Mouse (Mus musculus) erythroblast, embryonic 14.5 days (primary cell): ENCODE data around the gene Erbb3. TPM values are rescaled to one million over a fixed set of nuclear protein-coding genes. Genes with fewer than 3 reads are reported as not detected.
A peak's percentile ranks its signal among the peaks of the same experiment; 100 is the strongest.
"Not testable (repeated sequence)": the region's sequence is repeated elsewhere in the genome, so short reads cannot be mapped to it uniquely, and the experiment has no call there.

Experiments used
- H3K27me3 ChIP-seq: 2 replicates; pipeline ENCODE4 v1.6.1; 2012; ENCODE audit warnings: inconsistent platforms; ENCODE audit not compliant: control insufficient read depth
- H3K36me3 ChIP-seq: 2 replicates; pipeline ENCODE4 v1.6.1; 2012; ENCODE audit warnings: mild to moderate bottlenecking, inconsistent platforms; ENCODE audit not compliant: control insufficient read depth
- H3K4me1 ChIP-seq: 2 replicates; pipeline ENCODE4 v1.6.1; 2012; ENCODE audit warnings: inconsistent platforms; ENCODE audit not compliant: control insufficient read depth
- H3K4me3 ChIP-seq: replicated peaks from 2 replicates; pipeline ENCODE3; 2012; ENCODE audit warnings: moderate library complexity, mild to moderate bottlenecking, inconsistent platforms
- H3K9me3 ChIP-seq: 2 replicates; pipeline ENCODE4 v1.6.1; 2012; ENCODE audit warnings: low read length, inconsistent platforms, mixed read lengths; ENCODE audit not compliant: control insufficient read depth
- GATA1 ChIP-seq: IDR thresholded peaks from 2 replicates; pipeline ENCODE4 v1.6.1; 2012; ENCODE audit warnings: low read length, inconsistent platforms, mixed read lengths
- TAL1 ChIP-seq: IDR thresholded peaks from 3 replicates; pipeline ENCODE4 v1.6.1; 2012; ENCODE audit warnings: low read length, inconsistent platforms, mixed read lengths
- polyA plus RNA-seq: library from polyadenylated mRNA; stranded (reverse); fragments of >175 nt; gene quantifications from 2 replicates; pipeline ENCODE4 v1.2.3, GENCODE M21; 2012

Erbb3 gene
- polyA plus RNA-seq, 1 experiment = 0.01 TPM

DNA sequence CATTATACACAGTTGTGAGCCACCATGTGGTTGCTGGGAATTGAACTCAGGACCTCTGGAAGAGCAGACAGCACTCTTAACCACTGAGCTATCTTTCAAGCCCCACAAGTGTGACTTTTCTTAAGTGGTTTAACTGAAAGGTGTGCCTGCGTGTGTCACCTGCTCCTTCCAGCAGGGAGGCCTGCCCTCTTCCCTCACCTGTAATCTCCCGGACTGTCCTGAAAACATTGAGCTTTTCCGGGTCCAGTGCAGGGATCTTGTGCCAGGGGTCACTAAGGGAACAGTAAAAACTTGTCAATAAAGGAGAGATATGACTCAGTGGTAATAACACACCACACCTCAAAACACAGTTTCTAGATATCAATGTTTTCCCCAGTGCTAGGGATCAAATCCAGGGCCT, 10.2 kb downstream of the Erbb3 start:
- Histone ChIP-seq H3K36me3 (peaks cover 4% of the 10 kb centered on the region; the same call in 1 of the 2 replicates), H3K4me3 (no peak overlapping the region), H3K27me3 (peaks cover 27% of the 10 kb centered on the region), H3K9me3 (peaks cover 2% of the 10 kb centered on the region; the same call in 1 of the 2 replicates), H3K4me1 (peaks cover 9% of the 10 kb centered on the region)
- no peak for TF ChIP-seq TAL1
- TF ChIP-seq GATA1 = no peak

DNA sequence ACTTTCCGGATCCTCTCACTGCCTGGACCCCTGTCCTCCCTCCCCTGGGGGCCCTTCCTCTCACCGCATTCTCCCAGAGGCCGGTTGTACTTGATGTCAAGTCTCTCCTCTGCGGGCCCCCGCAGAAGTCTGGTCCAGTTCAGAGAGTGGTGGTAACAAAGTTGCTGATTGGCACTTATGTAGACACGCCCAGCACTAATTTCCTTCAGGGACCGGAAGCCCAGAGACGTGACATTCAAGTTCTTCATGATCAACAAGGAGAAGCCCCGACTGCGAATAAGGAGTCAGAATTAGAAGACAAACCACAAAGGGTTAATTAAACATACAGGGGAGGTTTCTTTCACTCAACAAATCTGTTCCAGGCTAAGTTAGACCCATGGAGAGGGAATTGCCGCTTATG, 11.1 kb downstream of the Erbb3 start:
- H3K4me3 ChIP-seq = no peak overlapping the region
- H3K36me3 ChIP-seq = peaks cover 4% of the 10 kb centered on the region; the same call in 1 of the 2 replicates
- TF ChIP-seq GATA1 (no peak), TAL1 (no peak)
- H3K27me3 ChIP-seq = peaks cover 22% of the 10 kb centered on the region
- peaks cover 7% of the 10 kb centered on the region for H3K4me1 ChIP-seq
- peaks cover 2% of the 10 kb centered on the region; the same call in 1 of the 2 replicates for H3K9me3 ChIP-seq

DNA sequence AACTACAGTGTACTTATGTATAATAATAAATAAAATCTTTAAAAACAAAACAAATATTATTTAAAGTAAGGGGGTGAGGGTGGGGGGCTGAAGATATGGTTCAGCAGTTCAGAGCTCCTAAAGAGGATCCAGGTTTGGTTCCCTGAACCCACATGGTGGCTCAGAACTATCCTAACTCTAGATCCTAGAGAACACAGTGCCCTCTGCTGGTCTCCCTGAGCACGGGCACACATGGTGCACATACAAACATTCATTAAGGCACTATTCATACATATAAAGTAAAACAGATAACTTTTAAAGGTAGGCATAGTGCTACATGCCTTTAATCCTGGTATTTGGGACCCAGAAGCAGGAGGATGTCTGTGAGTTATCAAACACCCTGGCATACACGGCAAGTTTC, 14.4 kb downstream of the Erbb3 start:
- Histone ChIP-seq H3K4me1 (peaks cover 7% of the 10 kb centered on the region), H3K36me3 (peaks cover 7% of the 10 kb centered on the region; the same call in 1 of the 2 replicates), H3K9me3 (peaks cover 2% of the 10 kb centered on the region; the same call in 1 of the 2 replicates), H3K4me3 (no peak overlapping the region), H3K27me3 (peaks cover 26% of the 10 kb centered on the region)
- TF ChIP-seq GATA1 (no peak), TAL1 (no peak)

DNA sequence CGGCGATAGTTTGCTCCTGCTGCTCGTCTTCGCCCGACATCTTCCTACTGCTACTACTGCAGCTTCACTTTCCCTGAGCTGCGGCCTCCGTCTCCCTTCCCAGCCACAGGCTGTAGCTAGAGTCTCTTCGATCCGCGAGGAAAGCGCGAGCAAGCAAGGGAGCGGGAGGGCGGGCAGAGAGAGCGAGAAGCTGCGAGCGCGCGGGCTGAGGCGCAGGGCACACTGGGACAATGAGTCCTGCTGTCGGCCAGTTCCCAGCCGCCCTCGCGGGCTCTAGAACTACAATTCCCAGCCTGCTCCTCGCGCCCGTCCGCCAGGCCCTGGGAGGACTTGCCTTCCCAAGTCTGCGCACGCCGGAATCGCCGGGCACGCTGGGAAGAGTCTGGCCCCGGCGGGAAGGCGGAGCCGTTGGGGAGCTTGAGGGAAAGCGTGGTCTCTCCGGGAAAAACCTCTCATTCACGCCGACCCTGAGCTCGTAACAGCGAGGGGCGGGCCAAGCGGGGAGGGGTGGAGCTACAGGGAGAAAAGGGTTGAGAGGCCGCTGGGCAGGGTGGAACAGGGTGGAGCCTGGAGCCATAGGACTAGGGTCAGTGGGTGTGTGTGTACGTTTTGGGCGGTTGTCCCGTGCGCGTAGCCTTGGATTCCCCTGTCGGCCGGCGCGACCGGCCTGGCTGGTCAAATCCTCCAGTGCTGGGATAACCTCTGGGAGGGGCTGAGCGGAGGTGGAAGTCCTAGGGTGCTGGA, 23.5 kb downstream of the Erbb3 start, which contains the start of gene Pa2g4:
Pa2g4 (minus strand) TSS at position 200 of the 744 bp plus-strand sequence.
- Histone ChIP-seq H3K9me3 (no peaks in the 10 kb centered on the region), H3K4me3 (peak within 1 kb of the TSS; percentile 87), H3K27me3 (peaks cover 7% of the 10 kb centered on the region), H3K36me3 (peaks cover 36% of the 10 kb centered on the region), H3K4me1 (peaks cover 42% of the 10 kb centered on the region)
- TF ChIP-seq GATA1 (no peak), TAL1 (no peak)

DNA sequence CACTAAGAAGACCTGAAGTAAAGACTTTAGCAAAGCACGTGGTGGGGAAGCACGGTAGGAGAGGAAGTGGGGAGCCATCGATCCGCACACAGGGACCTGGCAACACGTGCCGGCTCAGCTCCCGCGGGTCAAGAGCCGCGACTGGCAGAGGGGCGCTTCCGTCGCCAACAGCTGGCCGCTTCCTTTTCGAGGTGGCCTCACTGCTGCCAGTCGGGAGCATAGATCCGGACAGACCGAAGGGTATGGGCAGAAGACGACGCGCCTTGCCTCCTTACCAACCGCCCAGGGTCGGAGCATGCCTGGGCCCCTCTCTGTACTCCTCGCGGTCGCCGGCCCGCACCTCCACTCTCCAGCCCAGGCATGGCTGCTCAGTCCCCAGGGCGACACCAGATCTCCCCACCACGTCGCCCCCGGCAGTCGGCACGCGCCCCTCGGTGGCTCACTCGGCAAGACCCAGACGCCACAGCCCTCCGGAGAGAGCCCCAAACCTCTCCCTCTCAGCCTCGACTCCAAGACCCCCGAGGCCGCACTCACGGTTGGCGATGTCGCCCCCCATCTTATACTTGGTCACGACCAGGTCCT, 24.2 kb downstream of the Erbb3 start:
- Histone ChIP-seq H3K4me1 (peaks cover 42% of the 10 kb centered on the region), H3K9me3 (no peaks in the 10 kb centered on the region), H3K27me3 (peaks cover 5% of the 10 kb centered on the region), H3K4me3 (peak overlapping the region; percentile 87), H3K36me3 (peaks cover 42% of the 10 kb centered on the region)
- no peak for TF ChIP-seq TAL1
- TF ChIP-seq GATA1 = no peak

DNA sequence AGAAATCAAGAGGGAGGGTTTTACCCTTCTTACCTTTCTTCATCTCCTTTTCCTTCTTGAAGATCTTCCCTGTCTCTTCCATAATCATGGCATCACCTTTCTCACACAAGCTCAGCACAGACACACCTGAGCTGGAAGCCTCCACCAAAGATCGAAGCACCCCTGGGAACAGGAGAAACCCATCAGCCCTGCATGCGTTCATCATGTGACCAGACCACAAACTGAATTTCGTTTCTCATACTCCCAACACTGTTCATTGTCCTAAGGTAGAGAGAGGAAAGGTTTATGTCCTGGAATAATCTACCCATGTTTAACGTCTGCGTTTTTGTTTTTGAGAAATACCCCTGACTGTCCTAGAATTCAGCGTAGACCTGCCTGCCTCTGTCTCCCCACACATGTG, 25.9 kb downstream of the Erbb3 start:
- no peaks in the 10 kb centered on the region for H3K9me3 ChIP-seq
- peak overlapping the region; percentile 87 for H3K4me3 ChIP-seq
- TF ChIP-seq TAL1 = no peak
- no peak for TF ChIP-seq GATA1
- peaks cover 42% of the 10 kb centered on the region for H3K4me1 ChIP-seq
- no peaks in the 10 kb centered on the region for H3K27me3 ChIP-seq
- peaks cover 57% of the 10 kb centered on the region for H3K36me3 ChIP-seq

DNA sequence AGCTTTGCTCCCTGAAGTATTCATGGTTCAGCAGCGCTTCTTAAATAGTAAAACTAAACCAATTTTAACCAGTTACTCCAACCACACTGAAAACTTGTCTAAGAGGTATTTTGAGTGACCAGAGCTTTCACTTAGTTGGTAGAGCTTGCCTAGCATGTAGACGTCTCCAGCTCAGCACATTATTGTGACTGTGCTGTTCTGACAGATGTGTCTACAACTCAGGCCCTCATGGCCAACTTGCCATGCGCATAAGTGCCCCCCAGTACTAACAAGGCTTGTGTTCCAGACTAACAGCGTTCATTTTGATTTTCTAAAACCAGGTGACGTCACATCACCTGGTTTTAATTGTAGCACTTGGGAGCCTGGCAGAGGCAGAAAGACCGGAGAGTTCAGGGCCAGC, 32.5 kb downstream of the Erbb3 start:
- H3K4me1 ChIP-seq = peaks cover under 1% of the 10 kb centered on the region; the same call in 1 of the 2 replicates
- H3K27me3 ChIP-seq = no peaks in the 10 kb centered on the region
- H3K4me3 ChIP-seq = no peak overlapping the region
- TF ChIP-seq GATA1 = no peak
- TF ChIP-seq TAL1 = no peak
- no peaks in the 10 kb centered on the region for H3K9me3 ChIP-seq
- H3K36me3 ChIP-seq = peaks cover 55% of the 10 kb centered on the region

DNA sequence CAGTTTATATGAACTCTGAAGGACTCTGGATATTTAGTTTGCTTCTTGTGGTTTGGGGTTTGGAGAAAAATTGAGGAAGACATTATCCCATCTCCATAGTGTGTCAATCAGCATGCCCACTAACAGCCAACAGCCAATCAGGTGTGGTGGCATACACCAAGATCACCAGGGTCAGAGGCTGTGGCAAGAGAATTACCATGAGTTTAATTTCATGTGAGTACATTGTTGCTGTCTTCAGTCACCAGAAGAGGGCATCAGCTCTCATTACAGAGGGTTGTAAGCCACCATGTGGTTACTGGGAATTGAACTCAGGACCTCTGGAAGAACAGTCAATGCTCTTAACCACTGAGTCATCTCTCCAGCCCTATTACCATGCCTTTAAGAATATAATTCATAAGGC, 33.2 kb downstream of the Erbb3 start:
- Histone ChIP-seq H3K4me3 (no peak overlapping the region), H3K9me3 (no peaks in the 10 kb centered on the region), H3K4me1 (no peaks in the 10 kb centered on the region; the same call in 1 of the 2 replicates), H3K36me3 (peaks cover 48% of the 10 kb centered on the region), H3K27me3 (no peaks in the 10 kb centered on the region)
- TF ChIP-seq GATA1 (no peak), TAL1 (no peak)

DNA sequence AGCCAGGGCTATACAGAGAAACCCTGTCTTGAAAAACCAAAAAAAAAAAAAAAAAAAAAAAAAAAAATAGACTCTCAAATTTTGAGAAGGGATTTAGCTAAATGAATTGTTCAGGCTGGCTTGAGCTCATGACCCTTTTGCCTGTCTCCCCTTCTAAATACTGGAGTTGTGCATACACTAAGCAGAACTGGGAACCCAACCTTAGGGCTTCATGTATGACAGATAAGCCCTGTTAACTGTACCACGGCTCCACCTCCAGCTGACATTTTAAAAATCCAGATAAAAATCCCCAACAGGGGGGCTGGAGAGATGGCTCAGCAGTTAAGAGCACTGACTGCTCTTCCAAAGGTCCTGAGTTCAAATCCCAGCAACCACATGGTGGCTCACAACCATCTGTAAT, 33.9 kb downstream of the Erbb3 start:
- H3K27me3 ChIP-seq = not testable (repeated sequence)

DNA sequence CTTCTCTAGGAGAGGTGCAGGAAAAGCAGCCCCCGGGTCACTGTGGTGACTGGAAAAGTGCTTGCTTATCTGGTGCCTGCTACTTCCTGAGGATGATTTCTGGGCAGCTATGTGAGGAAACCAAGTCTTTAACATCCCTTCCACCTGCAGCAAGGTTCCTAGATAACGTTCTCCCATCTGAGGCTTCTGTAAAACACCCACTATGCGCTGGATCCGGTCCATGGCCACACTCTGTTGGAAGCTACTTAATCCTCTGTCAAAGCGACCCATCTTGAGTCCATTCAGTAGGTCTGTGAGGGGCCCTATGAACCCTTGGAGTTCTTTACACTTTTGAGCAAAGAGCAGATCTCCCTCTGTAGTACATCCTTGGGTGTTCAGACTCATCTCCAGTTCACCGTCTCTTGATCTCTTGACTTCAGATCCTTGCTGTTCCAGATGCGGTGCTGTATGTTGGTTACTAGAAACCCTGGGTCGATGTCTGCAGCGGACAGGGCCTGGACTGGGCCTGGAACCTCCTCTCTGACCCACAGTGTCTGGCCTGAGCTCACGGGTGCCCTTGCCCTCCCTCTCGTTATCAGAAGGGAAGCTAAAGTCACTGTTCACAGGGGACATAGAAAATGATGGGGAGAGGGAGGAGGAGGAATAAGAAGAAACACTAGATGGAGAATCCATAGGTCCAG, 39.2 kb downstream of the Erbb3 start:
- Histone ChIP-seq H3K36me3 (peaks cover 15% of the 10 kb centered on the region), H3K4me1 (peaks cover 36% of the 10 kb centered on the region)
- H3K27me3 ChIP-seq, H3K9me3 ChIP-seq, H3K4me3 ChIP-seq: not testable (repeated sequence)

More for the DNA sequence above, 33.9 kb downstream of the Erbb3 start:
- not testable (repeated sequence) for H3K9me3 ChIP-seq, H3K4me3 ChIP-seq, H3K4me1 ChIP-seq
- H3K36me3 ChIP-seq = peaks cover 41% of the 10 kb centered on the region

DNA sequence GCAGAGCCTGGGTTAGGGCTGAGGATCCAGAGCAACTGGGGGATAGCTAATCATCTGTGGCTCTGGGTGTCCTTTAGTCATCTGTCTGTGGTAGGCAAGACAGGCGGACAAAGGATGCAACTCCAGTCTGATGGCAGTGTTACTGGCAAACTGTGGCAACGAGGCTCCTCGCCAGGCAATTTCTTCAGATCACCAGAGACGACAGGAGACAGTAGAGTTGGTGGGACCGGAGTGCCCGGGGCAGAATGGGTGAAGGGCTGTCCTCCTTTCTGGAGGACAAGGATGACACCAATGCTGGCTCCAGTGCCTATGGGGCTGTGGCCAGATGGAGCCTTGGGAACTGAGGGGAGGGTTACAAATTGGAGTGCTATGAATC, 39.8 kb downstream of the Erbb3 start:
- Histone ChIP-seq H3K36me3 (peaks cover 21% of the 10 kb centered on the region), H3K4me1 (peaks cover 41% of the 10 kb centered on the region), H3K4me3 (peak overlapping the region; percentile 78)
- H3K9me3 ChIP-seq, H3K27me3 ChIP-seq: not testable (repeated sequence)
